Mouse (Mus musculus) lung, postnatal 0 days (tissue): ENCODE measurements at regions not wholly inside any gene's neighbourhood (a gene's known extent, or its start where the extent isn't known, plus 50 kb on each side); places are given as distances from the start of the nearest gene placed in this dataset.

Source experiments
- ATAC-seq: fragments of 200-750 bp; cut with Nextera tagmentation; 2 replicates; pipeline ENCODE4 v1.8.0; 2017; ENCODE audit warnings: moderate library complexity
- DNase-seq: peaks from one replicate; pipeline ENCODE4 v3.0.0-alpha.2; 2016; ENCODE audit warnings: low spot score
- H3K27ac ChIP-seq: fragments of 300-500 bp; sonication (generic); 2 replicates; pipeline ENCODE4 v1.5.1; 2014; ENCODE audit warnings: antibody characterized with exemption, mild to moderate bottlenecking, low read length, mixed read lengths
- H3K27me3 ChIP-seq: fragments of 300-500 bp; sonication (generic); replicated peaks from 2 replicates; pipeline ENCODE4 v1.6.1; 2014; ENCODE audit warnings: low read length, mixed read lengths; ENCODE audit not compliant: insufficient read depth
- H3K36me3 ChIP-seq: fragments of 300-500 bp; sonication (generic); 2 replicates; pipeline ENCODE4 v1.6.1; 2014; ENCODE audit warnings: low read length, mixed read lengths; ENCODE audit not compliant: insufficient read depth
- H3K4me1 ChIP-seq: fragments of 300-500 bp; sonication (generic); 2 replicates; pipeline ENCODE4 v1.6.1; 2014; ENCODE audit warnings: antibody characterized with exemption, low read depth, low read length, mixed read lengths; ENCODE audit not compliant: insufficient read depth
- H3K4me2 ChIP-seq: fragments of 300-500 bp; sonication (generic); replicated peaks from 2 replicates; pipeline ENCODE4 v1.6.1; 2014; ENCODE audit warnings: low read depth, mild to moderate bottlenecking, low read length, moderate library complexity, mixed read lengths
- H3K4me3 ChIP-seq: fragments of 300-500 bp; sonication (generic); 2 replicates; pipeline ENCODE4 v1.5.1; 2014; ENCODE audit warnings: low read depth, low read length
- H3K9ac ChIP-seq: fragments of 300-500 bp; sonication (generic); replicated peaks from 2 replicates; pipeline ENCODE4 v1.6.1; 2014; ENCODE audit warnings: low read depth, mild to moderate bottlenecking
- H3K9me3 ChIP-seq: fragments of 300-500 bp; sonication (generic); 2 replicates; pipeline ENCODE4 v1.6.1; 2016; ENCODE audit warnings: low read length, mixed read lengths
- CTCF ChIP-seq: IDR thresholded peaks from 2 replicates; pipeline ENCODE4 v1.5.1; 2016; ENCODE audit warnings: antibody characterized with exemption, mild to moderate bottlenecking
- EP300 ChIP-seq: IDR thresholded peaks from 2 replicates; pipeline ENCODE4 v1.6.1; 2016; ENCODE audit warnings: antibody characterized with exemption, mild to moderate bottlenecking, control low read depth
- WGBS: fragments of 180-500 bp; shearing (Covaris S2); extraction: QIAGEN DNeasy Blood & Tissue Kit; methylation state at CpG from one replicate; pipeline ENCODE4 v1.1.7; 2014; 5-methylcytosine and 5-hydroxymethylcytosine counted together

DNA sequence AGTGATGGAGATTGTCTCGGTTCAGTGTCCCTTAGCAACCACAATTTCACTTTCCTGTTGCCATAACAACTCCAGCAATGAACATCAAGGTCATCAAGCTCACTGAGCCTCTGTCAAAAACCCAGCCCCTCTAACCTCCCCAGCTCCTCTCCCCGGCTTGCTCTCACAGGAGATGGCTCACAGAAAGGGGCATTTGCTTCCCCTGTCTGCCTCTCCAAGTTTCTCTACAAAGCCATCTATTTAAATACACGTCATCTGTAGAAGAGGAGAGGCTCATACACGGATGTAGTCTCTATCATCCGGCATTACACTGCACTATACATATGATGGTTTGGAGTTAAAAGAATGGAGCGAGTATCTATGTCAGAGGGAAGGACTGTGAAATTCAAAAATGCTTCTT is 637.4 kb upstream of the Adamts9 start:
- Histone ChIP-seq H3K4me2 (no peak overlapping the region), H3K9ac (no peak overlapping the region), H3K27ac (no peak overlapping the region), H3K27me3 (no peaks in the 10 kb centered on the region), H3K4me3 (no peak overlapping the region), H3K36me3 (no peaks in the 10 kb centered on the region), H3K4me1 (no peaks in the 10 kb centered on the region), H3K9me3 (no peaks in the 10 kb centered on the region)
- TF ChIP-seq CTCF (no peak), EP300 (no peak)
- 66% methylated on average over 6 of the region's 6 CpGs for WGBS
- DNase-seq = no peak
- ATAC-seq = no peak

DNA sequence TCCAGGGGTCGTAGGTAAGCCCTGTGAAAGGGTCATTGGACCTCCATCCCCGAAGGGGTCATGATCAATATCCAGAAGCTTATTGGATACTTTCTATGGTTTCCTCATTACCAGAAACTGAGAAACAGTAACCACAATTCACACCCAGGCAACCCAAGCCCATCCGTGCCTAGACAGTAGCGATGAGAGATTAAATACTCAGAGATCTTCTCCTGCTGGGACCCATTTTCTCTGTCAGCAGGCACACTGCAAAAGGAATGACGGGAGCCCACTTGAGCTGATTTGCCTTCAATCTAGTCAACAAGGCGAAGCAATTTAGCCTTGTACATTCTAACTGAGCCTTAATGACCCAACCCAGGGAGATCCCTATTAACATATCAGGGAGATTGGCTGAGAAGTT is 632.0 kb upstream of the Adamts9 start:
- TF ChIP-seq EP300 = no peak
- TF ChIP-seq CTCF = no peak
- 85% methylated on average over 6 of the region's 6 CpGs for WGBS
- H3K9ac ChIP-seq = no peak overlapping the region
- H3K4me1 ChIP-seq = no peaks in the 10 kb centered on the region
- ATAC-seq = no peak
- no peak overlapping the region for H3K4me3 ChIP-seq
- H3K27me3 ChIP-seq = no peaks in the 10 kb centered on the region
- no peaks in the 10 kb centered on the region for H3K9me3 ChIP-seq
- no peak for DNase-seq
- H3K36me3 ChIP-seq = no peaks in the 10 kb centered on the region
- no peak overlapping the region for H3K4me2 ChIP-seq
- no peak overlapping the region for H3K27ac ChIP-seq

DNA sequence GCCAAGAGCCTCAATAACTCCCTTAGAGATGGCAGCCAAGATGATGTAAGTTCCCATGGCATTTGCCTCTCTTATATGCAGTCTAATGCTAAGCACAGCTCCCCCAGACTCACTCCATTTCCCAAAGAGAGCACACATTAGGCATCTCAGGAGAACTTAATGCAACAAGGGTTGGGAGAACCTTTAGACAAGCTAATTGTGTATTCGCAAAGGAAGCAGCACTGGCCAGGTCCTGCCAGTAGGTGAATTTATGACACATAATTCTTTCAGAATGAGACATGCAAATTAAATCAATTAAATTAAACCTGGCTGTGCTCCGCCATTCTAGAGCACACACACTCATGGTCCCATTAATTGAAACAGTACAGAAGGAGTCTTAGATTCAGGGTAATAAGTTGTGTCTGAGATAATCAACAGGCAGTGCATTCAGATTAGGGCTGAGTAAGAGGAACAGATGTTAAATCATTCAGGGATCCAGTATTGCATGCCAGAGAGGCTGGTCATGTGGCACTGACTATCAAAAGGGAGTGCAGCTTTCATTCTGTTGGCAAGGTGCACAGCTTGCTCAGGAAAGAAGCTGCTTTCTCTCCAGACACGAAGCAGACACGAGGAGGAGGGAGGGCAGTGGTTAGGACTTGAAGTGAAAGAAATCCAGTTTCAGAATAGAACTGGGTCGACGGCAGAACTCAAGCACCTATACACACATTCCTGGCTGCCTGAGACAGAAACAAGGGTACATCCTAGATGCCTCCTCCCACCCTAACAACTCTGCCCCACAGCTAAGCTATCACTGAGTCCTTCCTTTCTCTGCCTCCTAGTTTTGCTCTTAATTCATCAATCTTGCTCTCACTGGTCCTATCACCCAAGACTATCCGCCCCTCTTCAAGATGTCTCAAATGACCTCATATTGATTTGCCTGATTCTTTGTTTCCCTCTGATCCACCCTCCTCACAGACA is 630.7 kb upstream of the Adamts9 start:
- ATAC-seq = no peak
- Histone ChIP-seq H3K27me3 (no peaks in the 10 kb centered on the region), H3K9me3 (no peaks in the 10 kb centered on the region), H3K27ac (no peak overlapping the region), H3K4me1 (no peaks in the 10 kb centered on the region), H3K4me3 (no peak overlapping the region), H3K4me2 (no peak overlapping the region), H3K9ac (no peak overlapping the region), H3K36me3 (no peaks in the 10 kb centered on the region)
- TF ChIP-seq CTCF (no peak), EP300 (no peak)
- DNase-seq = no peak
- WGBS = 74% methylated on average over 7 of the region's 7 CpGs

DNA sequence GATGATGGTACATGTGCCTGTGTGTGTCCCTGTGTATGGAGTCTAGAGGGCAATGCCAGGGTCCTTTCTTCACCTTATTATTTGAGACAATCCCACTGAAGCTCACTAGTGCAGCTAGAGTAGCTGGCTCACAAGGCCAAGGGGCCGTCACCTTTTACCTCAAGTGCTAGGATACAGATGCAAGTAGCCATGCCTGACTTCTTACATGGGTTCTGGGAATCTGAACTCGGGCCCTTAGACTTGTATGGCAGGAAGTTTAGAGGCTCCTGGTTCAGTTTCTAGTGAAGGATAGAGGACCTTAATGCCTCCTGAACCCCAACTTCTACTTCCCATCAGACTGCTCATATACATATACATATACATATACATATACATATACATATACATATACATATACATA is 626.6 kb upstream of the Adamts9 start:
- Histone ChIP-seq H3K9me3 (no peaks in the 10 kb centered on the region), H3K27me3 (no peaks in the 10 kb centered on the region), H3K4me1 (no peaks in the 10 kb centered on the region), H3K4me3 (no peak overlapping the region), H3K27ac (no peak overlapping the region), H3K4me2 (no peak overlapping the region), H3K9ac (no peak overlapping the region), H3K36me3 (no peaks in the 10 kb centered on the region)
- ATAC-seq (no peak), DNase-seq (no peak)
- no peak for TF ChIP-seq EP300
- TF ChIP-seq CTCF = no peak
- 98% methylated on average over 2 of the region's 2 CpGs for WGBS

DNA sequence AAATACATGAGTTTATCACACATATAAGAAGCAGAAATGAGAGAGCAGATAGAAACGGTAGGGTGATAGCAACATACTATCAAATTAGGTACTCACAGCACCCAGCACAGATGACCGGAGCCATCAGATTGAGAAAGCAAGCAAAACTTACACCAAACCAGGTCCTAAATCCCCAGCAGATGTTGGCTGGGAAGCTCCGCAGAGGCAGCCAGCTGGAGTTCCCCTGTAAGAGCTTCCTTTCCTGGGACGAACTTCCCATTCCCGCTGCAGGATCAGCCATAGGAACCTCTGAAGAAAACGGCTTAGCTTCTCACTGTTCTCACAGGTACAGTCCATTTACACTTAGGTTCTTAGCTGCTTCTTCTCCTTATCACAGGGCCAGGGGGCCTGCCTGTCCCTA is 625.9 kb upstream of the Adamts9 start:
- no peak for DNase-seq
- no peak overlapping the region for H3K4me2 ChIP-seq
- no peak for ATAC-seq
- no peak overlapping the region for H3K9ac ChIP-seq
- no peak for TF ChIP-seq CTCF
- no peak for TF ChIP-seq EP300
- H3K27me3 ChIP-seq = no peaks in the 10 kb centered on the region
- no peaks in the 10 kb centered on the region for H3K36me3 ChIP-seq
- no peak overlapping the region for H3K27ac ChIP-seq
- 79% methylated on average over 6 of the region's 6 CpGs for WGBS
- no peaks in the 10 kb centered on the region for H3K4me1 ChIP-seq
- no peaks in the 10 kb centered on the region for H3K9me3 ChIP-seq
- no peak overlapping the region for H3K4me3 ChIP-seq

DNA sequence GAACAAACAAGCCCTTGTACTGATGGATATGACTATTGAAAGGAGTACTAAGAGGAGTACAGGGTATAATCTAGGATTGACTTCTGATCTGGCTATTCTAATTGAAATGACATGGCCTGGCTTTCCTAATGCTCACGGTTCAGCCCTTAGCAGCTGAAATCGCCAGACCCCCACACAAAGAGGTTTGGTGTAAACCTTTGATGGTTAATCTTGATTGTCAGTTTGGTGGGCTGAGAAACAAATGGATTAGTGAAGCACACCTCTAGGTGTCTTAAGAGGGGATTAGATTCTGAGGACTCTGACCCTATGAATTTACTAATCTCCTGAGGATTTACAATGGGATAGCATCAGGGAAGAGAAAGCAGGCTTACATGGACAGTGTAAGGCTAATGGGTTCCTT is 623.4 kb upstream of the Adamts9 start:
- Histone ChIP-seq H3K36me3 (no peaks in the 10 kb centered on the region), H3K4me3 (no peak overlapping the region), H3K27me3 (no peaks in the 10 kb centered on the region), H3K9me3 (no peaks in the 10 kb centered on the region), H3K4me1 (no peaks in the 10 kb centered on the region), H3K27ac (no peak overlapping the region), H3K4me2 (no peak overlapping the region), H3K9ac (no peak overlapping the region)
- TF ChIP-seq CTCF = no peak
- TF ChIP-seq EP300 = no peak
- no peak for DNase-seq
- WGBS = 44% methylated on average over 2 of the region's 2 CpGs
- no peak for ATAC-seq
